Mouse (Mus musculus) adrenal gland, adult (tissue): Measurements from ENCODE around the gene 4930507D05Rik.
"Not testable (repeated sequence)": the region's sequence is repeated elsewhere in the genome, so short reads cannot be mapped to it uniquely, and the experiment has no call there.

Experiments used
- DNase-seq, 2 experiments: peaks; one replicate each; pipeline ENCODE4 v3.0.0; 2022 to 2023; ENCODE audit warnings: low spot score in 1 of 2; ENCODE audit not compliant: inconsistent age in 2 of 2

Gene 4930507D05Rik

DNA sequence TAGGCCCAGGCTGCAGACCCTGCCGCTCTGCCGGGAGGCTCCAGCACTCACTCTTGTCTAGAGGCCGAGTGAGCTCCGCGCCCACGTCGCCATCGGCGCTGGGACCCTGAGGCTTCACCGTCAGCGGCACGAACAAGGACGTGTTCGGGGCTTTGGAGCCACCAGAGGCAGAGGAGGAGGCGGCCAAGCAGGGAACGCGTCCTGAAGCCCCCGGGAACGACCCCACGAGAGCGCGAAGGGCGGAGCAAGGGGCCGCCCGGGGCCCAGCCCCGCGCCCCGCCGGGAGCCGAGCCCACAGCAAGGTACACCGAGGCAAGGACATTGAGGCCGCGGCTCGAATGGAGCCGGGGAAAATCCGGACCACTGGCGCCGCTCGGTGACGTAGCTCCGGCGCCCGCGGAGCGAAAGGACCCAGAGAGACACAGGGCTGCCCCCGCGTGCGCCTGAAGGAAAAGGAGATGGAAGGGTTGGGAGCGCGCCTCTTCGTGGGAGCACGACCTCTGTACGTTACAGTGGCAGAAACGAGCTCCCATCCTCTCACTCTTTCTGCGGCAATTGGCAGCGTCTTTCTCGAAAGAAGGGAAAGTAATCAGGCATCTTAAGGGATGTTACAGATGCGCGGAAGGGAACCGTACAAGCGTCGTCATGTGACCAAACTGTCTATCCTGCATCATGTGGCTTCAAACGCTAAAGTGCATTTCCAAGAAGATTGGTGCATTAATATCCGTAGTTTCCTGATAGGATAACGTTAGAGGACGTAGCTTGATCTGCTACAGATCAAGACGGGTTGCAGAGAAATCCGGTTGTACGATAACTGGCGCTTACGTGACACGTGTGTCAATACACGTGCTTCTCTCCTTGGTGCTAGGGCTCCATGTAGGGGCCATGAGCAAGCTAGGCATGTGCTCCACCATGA is at the start of gene 4930507D05Rik, which contains the start of gene Supv3l1:
Gene 4930507D05Rik (plus strand): TSS at position 126 of the 916 bp plus-strand sequence.
Gene Supv3l1 (minus strand): TSS at position 375 of the 916 bp plus-strand sequence.
- peak; percentile 90 to 98 for DNase-seq

DNA sequence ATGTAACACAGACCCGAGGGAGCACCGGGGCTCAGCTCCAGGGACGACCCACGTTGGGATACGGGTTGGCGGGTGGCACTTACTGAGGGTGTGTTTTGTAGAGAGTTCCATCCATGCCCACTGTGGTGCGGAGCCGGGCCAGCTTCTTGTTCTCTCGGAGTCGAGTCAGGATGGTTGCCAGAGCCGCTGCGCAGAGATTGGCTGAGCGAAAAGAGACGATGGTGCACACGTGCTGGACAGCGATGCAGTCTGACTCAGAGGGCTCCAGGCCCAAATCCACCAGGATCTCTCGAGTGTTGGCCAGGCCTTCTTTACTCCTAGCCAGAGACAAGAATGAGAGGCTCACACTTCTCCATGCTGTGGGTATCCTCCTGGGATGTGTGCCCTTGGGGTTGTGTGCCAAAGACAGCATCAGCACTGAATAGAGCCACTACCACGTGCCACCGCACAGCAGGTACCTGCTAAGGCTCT is 47.6 kb upstream of the 4930507D05Rik start:
- DNase-seq = no peak

DNA sequence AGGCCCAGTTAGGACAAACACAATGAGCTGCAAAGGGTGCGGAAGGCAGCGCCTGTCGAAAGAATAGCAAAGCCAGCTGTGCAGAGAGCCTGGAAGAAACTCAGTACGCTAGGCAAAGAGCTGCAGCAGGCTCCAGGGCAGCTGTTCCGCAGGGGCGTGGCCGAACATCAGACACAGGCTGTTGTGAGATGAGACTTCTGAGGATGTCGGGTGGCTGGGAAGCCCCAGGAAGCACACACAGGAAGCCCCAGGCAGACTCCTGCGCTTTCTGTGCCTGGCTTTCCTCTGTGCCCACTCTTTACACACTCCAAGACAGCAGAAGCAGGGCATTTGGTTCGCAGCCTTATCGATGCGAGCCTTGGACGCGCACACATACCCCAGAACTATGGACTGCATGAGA is 44.4 kb upstream of the 4930507D05Rik start:
- peak in 1 of 2 experiments; percentile 12 for DNase-seq

DNA sequence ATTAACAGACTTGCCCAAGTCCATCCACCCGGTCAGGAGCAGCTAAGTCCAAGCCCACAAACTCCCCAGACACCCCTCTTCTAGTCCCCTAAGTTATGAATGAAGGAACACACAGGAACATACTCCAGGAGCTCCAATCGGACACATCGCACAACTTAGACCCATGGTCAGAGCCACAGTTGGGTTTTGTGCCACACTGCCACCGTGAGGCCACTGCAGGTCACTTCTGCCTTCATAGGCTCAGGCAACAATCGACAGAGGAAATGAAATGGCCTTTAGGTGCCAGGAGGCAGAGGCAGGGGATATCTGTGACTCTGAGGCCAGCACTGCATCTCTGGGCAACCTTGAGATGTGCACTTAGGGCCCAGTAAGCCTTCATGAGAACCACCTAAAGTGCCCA is 38.3 kb upstream of the 4930507D05Rik start:
- peak; percentile 68 to 86 for DNase-seq

DNA sequence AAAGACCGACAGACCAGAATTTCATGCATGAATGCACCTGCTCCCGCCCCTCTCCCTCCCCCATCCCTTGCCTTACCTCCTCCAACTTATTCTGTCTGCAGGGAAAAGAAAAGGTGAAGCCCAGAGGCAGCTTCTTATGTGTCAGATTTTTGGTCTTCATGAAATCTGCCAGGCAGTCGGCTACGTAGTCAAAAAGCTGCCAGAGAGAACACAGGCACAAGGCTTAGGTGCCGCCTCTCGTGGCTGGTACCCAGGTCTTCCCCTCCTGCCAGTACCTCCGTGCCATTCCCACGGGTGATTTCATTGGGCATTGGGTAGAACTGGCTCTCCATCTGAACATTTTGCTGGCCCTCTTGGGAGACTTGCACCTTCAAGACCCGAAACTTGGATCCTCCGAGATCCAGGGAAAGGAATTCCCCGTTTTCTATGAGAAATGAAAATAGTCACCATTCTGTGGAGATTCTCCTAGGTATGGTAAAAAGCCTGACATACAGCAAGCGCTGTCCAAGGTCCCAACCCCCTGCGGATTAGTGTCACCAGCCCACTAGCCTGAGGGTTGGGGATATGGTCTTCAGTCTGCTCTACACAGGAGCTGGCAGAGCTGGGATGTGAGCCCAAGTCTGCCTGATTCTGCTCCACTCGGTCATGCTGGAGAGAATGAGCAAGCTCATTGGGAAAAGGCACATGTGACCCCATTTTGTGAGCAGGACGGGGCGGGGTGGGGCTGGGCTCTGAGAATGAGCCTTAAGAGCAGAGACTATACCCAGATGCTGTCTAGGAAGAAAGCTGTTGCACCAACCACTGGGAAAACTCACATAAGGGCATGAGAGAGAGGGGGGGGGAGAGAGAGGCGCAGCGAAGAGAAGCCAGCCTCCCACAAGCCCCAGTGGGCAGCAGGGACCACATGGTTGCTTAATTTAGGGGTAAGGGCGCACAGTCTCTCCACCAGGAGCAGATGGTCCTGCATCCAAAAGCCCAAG is 37.6 kb upstream of the 4930507D05Rik start:
- DNase-seq = no peak

DNA sequence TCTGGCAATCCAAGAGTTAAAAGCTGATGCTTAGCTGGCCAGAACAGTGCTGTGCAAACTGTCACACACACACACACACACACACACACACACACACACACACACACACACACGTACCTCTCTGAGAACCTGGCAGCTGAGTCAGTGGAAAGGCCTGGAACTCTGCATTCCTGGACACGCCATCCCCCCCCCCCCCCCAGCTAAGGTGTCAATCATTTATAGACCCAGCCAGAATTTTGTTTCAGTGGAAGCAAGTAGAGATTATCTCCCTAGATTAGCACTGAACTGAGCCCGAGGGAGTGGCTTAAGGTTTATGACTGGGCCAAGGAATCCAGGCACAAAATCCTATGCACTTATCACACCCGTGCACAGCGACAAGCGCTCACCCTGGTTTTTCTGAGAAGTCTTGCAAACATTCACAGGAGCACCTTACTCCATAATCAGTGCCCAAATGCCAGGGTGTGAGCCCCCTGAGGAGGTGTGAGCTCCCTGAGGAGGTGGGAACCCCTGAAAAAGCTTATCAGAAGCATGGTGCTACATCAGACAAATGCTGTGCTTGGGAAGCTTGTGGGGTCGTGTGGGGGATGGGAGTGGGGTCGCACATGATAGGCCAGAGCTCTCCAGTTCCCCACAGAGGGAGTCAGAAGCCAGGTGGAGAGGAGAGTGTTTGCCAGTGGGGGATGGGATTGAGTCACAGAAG is 36.2 kb upstream of the 4930507D05Rik start:
- no peak for DNase-seq

DNA sequence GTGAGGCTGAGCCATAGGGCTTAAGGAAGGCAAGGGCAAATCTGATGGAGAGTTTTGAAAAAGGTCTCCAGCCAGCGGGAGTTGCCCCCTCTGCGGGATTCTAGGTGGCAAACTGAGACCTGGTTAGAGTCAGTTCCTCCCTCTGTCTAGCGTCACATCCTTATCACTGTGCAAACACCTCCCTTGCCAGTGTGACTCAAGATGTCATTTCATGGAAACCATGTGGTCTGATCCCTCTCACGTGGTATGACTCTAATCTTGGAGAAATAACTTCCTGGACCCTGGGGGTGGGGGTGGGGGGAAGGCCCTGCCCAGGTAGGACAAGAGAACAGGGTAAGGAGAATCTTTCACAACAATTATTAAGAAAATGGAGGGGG is 35.7 kb upstream of the 4930507D05Rik start:
- no peak for DNase-seq

DNA sequence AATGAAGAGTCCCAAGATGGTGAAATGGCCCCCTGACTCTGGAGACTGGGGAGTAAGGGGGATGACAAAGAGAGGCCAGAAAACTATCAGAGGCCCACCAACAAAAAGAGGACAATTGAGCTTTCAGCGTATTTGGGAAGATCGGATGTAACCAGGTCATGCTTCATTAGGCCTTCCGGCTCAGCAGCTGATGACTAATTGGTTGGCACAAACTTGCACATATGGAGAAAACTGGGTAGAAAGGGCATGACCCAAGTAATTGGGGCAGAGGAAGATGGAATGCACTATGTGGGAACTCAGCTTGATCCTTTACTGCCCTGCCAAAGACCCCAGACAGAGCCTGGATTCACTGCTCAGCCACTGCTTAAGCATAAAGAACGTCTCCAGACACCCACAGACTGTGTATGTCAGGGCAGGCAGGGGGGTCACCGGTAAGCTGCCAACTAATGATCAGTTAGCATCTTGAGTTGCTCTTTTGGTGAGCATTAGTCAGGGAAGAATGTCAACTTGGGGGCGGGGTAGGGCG is 30.4 kb upstream of the 4930507D05Rik start:
- DNase-seq = no peak

DNA sequence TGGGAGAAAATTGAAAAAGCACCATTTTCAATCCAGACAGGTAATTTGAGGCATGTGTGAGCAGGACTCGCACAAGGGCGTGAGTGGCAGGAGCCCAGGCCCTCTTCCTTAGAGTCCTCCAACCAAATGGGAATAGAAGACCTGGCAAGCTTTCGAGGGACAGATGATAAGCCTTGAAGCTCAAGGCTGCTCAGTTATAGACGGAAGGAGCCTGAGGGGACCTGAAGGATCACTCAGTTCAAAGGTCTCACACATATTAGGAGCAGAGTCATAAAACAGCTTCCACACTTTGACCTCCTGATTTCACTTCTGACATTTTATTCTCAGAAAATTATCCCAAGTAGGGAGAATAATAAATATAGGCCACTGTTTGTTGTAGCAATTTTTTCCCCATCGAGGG is 29.9 kb upstream of the 4930507D05Rik start:
- no peak for DNase-seq

DNA sequence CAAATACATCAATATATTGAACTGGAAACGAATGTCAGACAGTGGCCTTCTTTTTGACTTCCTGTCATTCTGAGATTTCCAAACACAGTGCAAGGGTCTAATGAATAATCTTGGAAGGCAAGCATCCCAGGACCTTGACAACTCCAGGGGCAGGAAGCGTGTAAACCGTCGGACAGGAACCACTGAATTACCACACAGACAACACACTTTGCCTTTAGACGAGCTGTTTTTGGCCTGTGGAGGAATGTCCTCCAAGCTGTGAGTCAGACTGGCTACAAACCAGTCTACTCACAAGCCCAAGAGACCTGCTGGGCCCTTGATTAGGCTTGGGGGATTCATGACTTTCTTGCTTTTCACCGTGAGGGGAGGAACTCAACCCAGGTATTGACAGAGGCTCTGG is 28.9 kb upstream of the 4930507D05Rik start:
- DNase-seq = no peak

DNA sequence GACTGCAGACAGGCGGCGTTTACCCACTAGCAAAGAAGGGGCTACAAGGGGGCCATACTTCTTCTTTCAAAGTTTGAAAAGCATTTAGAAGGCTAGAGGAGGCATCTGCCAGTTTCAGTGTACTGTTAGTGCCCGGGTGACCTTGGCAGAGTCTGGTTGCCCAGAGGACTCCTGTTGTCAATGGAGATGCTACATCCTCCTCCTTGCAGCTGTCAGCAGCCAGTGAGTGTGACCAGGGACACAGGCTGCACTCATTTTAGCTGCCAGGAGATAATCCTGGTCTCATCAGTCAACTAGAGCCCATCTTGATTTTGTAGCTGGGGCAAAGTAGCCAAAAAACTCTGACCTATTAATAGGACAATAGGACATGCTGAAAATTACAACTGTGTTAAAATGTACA is 28.2 kb upstream of the 4930507D05Rik start:
- DNase-seq = no peak

DNA sequence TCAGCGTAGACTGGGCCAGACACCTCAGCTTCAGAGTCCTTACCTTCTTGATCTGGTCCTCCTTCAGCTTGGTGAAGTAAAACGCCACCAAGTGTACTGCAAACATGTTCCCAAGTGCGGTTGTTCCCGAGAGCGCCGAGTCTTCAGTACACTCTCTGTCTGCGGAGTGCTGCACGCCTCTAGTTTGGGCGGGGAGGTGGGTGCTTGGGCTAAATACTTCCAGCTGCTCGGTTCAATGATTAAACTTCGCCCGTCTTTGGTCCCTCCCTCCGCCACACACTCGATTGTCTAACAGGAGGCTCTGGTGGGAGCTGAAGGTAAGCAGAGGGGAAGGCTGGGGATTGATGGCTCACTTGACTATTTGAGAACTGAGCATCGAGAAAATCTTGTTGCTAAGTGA is 27.0 kb upstream of the 4930507D05Rik start, which contains the start of gene Hkdc1:
Gene Hkdc1 (minus strand): TSS at position 237 of the 400 bp plus-strand sequence.
- DNase-seq = no peak

DNA sequence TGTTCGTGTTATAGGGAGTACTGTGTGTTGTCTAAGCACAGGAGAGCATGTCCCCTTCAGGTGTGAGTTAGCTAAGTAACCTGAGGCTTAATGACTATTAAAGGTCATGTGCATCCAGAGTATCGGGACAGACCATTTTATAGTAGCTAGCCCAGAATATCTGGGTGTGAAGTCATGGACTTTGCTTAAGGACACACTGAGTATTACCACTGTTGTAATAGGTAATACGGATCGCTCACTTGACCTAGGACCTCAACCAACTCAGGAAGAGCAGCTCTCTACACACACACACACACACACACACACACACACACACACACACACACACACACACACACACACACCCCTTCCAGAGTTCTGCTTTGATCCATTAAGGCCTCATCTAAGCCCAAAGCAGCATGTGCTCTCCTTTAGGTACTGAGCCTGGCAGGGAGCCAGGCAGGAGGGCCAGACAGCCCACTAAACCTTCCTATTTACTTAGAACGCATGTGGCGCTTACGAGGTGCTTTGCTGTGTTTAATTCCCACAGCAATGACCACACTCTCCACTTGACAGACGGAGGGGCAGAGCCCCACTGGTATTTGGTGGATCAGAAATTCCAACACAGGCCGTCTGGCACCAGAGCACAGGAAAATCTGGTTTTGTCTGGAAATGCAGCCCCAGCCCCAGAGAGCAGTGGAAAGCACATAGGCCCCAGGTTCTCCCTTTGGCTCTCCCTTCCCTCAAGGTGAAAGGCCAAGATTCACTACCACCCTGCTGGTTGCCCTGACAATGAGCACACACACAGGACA is 24.0 kb upstream of the 4930507D05Rik start:
- no peak for DNase-seq

DNA sequence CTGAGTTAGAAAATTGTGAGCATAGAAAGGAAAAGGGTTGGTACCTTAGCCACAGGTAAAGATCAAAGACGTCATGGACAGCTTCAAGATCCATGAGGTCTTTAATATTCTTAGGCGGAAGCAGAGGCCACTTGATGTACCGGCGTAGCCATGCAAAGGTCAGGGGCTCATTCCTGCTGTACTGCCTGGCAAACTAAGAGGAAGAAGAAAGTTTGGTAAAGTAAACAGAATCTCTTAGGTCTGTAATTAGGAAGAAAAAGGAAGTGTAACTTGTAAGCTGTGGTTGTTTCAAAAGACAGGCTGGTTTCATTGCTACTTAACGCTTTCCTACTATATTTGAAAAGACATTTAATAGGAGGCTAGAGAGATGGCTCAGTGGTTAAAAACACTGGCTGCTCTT is 18.9 kb upstream of the 4930507D05Rik start:
- no peak for DNase-seq

DNA sequence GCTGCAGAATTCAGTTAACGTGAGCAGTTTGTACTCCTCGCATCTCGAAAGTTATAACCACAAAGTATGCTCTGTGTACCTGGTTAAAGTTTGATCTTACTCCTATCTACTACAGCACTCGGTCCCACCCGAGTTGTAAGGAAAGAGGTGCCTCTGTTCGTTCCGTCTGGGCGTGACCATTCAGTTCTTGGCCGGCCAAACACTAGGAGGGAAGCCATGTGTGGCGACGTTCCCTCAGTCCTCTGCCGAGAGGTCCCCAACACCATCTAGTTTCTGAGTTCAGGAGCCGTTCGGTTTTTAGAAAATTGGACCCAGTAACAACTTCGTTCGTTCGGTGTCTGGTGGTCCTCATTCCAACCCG is 971 bp downstream of the 4930507D05Rik start:
- DNase-seq = no peak

DNA sequence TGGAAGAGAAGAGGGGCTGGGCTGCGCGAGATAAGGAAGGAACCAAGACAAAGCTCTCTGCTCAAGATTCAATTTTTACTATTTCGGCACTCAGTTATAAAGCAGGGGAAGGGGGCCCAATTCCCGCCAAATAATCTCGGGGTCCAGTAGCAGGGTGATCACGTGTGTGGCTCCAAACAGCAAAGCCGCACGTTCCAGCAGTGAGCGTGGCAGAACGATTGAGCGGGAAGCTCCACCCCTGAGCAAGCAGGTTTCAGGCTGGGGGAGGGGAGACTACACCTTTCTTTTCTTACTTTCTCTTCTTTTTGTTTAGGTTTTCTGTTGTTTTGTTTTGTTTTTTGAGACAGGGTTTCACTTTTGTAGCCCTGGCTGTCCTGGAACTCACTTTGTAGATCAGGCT is 2.7 kb downstream of the 4930507D05Rik start:
- DNase-seq = not testable (repeated sequence)

DNA sequence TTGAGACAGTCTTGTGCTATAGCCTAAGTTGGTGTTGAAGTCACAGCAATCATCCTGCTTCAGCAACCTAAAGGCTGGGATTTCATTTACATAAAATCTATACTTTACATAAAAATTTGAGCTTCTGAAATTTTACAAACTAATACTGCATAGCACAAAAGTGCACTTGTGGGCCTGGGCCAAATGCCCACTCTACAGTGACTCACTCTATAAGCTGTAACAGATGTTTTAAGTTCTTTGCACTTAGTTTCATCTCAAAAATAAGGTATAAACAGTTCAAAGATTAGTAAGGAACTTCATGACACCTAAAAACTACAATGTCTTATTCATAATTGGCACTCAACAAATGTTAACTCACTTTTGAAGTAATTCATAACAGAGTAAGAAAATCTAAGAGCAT is 12.0 kb downstream of the 4930507D05Rik start:
- no peak for DNase-seq

DNA sequence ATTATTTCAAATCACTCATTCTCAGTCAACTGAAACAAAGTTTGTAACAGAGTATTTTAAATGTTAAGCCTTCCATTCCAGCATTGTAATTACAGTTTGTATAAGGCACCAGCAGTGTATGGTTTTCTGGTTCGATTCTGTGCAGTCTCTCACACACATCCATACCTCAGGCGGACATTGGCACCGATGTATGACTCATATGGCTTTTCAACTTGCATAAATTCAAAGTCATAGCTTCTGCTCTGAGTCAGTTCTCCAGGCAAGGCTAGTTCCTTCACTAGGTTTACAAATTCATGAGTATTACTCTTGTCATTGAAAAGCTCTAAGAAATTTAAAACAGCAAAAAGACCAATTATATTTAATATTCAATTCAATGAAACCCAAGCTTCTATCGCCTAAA is 20.4 kb downstream of the 4930507D05Rik start:
- DNase-seq = peak in 1 of 2 experiments; percentile 59

DNA sequence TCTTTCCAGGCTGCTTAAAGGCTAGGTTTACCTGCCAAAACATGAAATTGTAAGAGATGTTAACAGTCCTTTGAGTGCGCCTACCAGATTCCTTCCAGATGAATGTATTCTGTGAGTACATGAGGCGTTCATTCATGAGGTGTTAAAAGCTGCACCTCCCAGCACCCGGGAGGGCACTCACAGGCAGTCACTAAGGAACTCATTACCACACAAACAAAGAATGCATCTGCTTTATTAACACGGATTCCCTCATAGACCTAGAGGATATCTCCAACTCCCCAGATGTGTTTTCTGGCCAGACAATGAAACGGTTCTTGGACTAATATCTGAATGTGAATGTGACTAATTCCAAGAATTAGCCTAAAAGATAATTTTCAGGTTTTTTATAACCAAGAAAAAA is 21.8 kb downstream of the 4930507D05Rik start:
- DNase-seq = no peak

DNA sequence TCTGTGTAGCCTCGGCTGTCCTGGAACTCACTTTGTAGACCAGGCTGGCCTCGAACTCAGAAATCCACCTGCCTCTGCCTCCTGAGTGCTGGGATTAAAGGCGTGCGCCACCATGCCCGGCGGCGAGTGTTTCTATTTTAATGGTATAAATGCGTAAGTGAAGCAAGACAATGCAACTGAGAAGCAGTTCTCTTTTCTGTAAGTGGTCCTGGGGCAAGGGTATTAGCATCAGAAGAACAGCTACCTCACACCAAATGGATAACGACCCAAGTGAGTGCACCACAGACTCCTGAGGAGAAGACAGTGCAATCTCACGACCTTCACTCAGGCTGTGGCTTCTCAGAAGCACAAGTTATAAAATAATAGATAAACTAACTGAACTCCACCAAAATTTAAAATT is 25.7 kb downstream of the 4930507D05Rik start:
- DNase-seq = no peak
